Mouse (Mus musculus) CH12.LX (cell line): ENCODE data around the gene Il31ra.

Experiments used
- CTCF ChIP-seq, 2 experiments: IDR thresholded peaks in 1 of 2; conservative IDR thresholded peaks in 1 of 2; 2 replicates each; pipeline ENCODE4 v1.5.1; 2011 to 2012; ENCODE audit warnings: low read depth in 2 of 2, low read length in 2 of 2, improper control_type of control experiment in 1 of 2, inconsistent platforms in 1 of 2, mild to moderate bottlenecking in 1 of 2, moderate library complexity in 1 of 2
- GABPA ChIP-seq: IDR thresholded peaks from 2 replicates; pipeline ENCODE4 v1.6.1; 2012; ENCODE audit warnings: low read depth, low read length, improper control_type of control experiment, inconsistent platforms; ENCODE audit not compliant: insufficient replicate concordance
- ZC3H11A ChIP-seq: IDR thresholded peaks from 2 replicates; pipeline ENCODE4 v1.6.1; 2012; ENCODE audit warnings: low read depth, mild to moderate bottlenecking, inconsistent platforms, low read length, improper control_type of control experiment

- TF ChIP-seq CTCF (conservative IDR thresholded peaks at IDR 0.05 in 1 of 2, IDR thresholded peaks at IDR 0.05 in 1 of 2; ENCODE audit: low read depth in 2 of 2, low read length in 2 of 2), result no peak
- no peak for TF ChIP-seq GABPA
- TF ChIP-seq ZC3H11A, result no peak
Observed at GRCm38 (mm10) chr13:112590254-112590653, 3.9 kb downstream of the Il31ra start.
